Mouse (Mus musculus) megakaryocyte progenitor cell, adult 5-6 weeks (primary cell): ENCODE data around the gene Agtpbp1. TPM values are rescaled to one million over a fixed set of nuclear protein-coding genes. Genes with fewer than 3 reads are reported as not detected.

Experiments
- ATAC-seq: replicated peaks from 2 replicates; pipeline ENCODE4 v1.8.0; 2016; ENCODE audit warnings: mild to moderate bottlenecking, moderate TSS enrichment, inconsistent platforms; ENCODE audit not compliant: poor library complexity
- total RNA-seq, 2 experiments: library from RNA; stranded (forward) in 1 of 2; stranded (reverse) in 1 of 2; fragments of 157-497, 149-512 nt in 1 of 2; fragments of 200-1000 nt in 1 of 2; gene quantifications; 2 replicates each; pipeline versions ENCODE4 v1.2.3 to v1.2.4; 2015 to 2017

Gene Agtpbp1
- total RNA-seq, 2 experiments from 2014 or later, result 44.3 to 46.6 TPM

DNA sequence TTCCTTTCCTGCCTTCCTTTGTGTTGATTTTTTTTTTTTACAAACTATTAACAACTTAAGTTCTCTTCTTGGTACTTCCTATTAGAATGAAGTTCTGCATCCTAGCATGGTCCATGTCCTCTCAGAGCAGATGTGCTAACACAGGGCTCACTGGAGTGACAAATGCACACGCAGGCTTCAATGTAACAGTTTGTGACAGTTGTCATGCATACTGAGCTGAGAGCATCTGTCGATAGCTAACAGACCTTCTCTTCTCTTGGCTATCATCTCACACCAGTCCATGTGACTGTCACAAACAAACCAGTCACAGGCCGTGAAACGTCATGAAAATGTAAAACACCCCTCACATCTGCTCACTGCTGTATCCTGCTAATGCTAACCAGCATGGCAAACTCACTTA, 50.7 kb downstream of the Agtpbp1 start:
- ATAC-seq, result no peak

DNA sequence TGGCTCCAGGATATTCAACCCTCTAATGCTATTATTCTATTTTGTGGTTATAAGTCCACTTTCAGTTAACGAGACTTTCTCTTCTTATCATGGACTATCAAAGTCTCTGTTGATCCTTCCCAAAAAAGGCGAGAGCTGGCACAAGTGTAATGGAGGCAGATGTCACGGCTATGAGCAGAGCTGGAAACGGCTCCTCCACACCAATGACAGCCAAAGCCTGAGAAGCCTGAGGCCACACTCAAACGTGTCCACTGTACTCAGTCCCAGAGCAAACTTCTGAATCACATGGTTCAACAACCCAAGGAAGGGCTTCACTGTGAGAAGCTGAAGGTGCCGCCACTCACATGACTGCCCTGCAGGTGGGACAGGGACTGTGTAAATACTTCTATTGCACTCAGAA, 51.7 kb downstream of the Agtpbp1 start:
- ATAC-seq, result no peak

DNA sequence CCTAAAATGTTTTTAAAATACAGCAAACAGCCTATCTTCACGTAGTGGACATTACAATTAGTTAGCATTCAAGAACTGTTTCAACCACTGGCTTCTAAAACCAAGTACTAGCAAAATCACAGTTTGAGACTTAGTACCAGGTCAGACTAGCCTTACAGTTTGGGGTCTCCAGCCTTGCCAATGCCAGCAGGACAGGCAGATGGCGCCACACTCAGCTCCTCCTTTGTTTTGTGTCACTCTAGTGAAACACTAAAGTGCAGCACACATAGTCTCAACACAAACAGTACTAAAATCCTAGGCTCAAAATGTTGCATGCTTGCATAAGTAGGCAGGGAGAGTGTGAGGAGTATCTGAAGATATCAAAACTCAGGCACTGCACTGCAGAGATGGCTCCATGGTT, 53.8 kb downstream of the Agtpbp1 start:
- ATAC-seq, result peak; percentile 55; the same call in 1 of the 2 replicates

GRCm38 (mm10) chr13:59530491-59530890, 54.5 kb downstream of the Agtpbp1 start:
- no peak for ATAC-seq

- no peak for ATAC-seq
Observed at GRCm38 (mm10) chr13:59521271-59522064, 63.6 kb downstream of the Agtpbp1 start.

- ATAC-seq, result no peak
Observed at GRCm38 (mm10) chr13:59520834-59521233, 64.2 kb downstream of the Agtpbp1 start.

GRCm38 (mm10) chr13:59519479-59519878, 65.5 kb downstream of the Agtpbp1 start:
- ATAC-seq, result no peak

GRCm38 (mm10) chr13:59518016-59518415, 67.0 kb downstream of the Agtpbp1 start:
- ATAC-seq, result no peak

- peak; percentile 86 for ATAC-seq
Observed at GRCm38 (mm10) chr13:59515074-59515473, 70.0 kb downstream of the Agtpbp1 start.

- peak; percentile 88 for ATAC-seq
Observed at GRCm38 (mm10) chr13:59509644-59510366, 75.2 kb downstream of the Agtpbp1 start.

DNA sequence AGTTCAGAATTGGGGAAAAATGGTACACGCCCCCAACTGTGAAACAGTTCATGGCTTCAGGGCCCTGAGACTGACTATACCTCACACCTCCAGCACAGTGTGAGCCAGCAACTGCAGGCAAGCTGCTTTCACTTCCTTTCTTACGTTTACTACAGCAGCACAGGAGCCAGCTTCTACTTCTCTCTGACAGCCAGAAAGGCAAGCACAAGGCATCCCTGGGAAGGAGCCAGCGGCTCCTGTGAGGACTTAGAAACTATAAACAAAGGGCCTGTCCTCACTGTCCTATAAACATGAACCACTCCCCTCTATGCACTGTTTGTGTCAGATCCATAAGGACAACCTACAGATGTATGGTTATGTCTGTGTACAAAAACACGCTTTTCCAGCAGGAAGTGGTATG, 76.4 kb downstream of the Agtpbp1 start:
- peak; percentile 55 for ATAC-seq

- no peak for ATAC-seq
Observed at GRCm38 (mm10) chr13:59506450-59506849, 78.6 kb downstream of the Agtpbp1 start.

DNA sequence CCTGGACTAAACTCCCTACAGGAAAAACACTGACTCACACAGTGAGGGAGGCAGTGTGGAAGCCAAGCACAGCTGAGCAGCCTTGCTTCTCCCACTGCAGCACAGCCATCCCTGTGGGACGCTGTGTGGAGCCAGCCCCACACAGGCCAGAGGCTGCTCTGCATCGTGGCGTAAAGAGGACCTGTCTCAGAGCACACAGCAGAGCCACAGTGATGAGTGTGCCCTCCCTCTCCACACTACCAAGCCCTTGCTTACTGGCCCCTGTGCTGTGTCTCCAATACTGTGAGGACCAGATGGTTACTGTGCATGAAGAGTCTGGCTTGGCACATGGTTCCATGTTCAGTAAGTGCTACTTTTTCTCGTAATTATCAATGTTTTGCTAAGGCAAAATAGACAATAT, 79.2 kb downstream of the Agtpbp1 start:
- no peak for ATAC-seq

- ATAC-seq, result no peak
Observed at GRCm38 (mm10) chr13:59503581-59503980, 81.4 kb downstream of the Agtpbp1 start.

DNA sequence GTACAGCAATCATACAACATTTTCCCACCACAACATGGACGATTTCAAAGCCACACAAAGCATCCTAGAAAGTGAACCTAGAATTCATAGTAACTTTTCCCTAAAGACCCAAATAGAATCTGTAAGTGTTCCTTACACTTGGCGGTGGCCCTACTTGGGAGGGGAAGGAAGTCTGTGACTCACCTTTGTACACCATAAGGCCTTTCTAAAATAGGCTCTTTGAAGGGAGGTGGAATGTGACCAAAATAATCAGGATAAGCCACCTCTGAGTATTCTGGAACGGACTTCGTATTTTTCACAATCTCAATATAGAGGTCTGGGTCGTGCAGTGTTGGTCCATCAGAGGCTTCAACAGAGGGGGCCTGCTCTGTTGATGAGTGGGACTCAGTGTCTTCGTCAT, 85.2 kb downstream of the Agtpbp1 start:
- no peak for ATAC-seq

DNA sequence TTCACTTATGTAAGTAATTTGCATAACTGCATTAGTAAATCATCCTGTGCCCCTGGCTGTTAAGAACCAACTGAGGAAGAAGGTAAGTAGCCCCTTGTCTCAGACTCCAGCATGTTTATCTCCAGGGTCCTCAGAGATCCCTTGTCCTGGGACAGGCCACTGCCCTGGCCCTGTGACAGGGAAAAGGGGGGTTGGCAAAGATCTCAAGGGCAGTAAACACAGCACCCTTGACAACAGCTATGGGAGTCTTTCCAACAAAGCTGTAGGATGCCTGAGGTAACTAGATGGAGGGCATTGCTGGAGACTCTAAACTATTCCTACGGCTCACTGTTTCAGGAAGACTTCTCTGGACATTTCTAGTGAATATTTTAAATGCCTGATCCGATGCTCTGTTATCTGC, 85.7 kb downstream of the Agtpbp1 start:
- no peak for ATAC-seq

- no peak for ATAC-seq
Observed at GRCm38 (mm10) chr13:59498191-59498590, 86.8 kb downstream of the Agtpbp1 start.

DNA sequence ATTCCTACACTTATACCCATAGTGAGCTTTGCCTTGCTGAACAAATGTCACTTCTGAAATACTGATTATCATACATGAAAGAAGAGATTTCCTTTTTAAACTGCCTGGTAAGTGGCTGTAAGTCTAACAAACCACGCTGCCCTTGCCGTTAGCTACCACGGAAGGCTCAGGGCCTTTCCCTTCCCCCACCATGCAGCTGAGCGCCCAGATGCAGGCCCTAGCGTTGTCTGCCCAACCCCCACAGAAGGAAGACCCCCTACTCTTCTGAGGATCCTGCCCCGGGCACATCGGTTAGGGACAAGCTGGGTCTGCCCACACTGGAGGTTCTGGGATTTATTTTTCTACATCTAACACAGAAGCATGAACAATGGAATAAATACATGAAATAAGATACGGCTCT, 89.2 kb downstream of the Agtpbp1 start:
- ATAC-seq, result no peak

- ATAC-seq, result no peak; the same call in 1 of the 2 replicates
Observed at GRCm38 (mm10) chr13:59494619-59495262, 90.3 kb downstream of the Agtpbp1 start.

DNA sequence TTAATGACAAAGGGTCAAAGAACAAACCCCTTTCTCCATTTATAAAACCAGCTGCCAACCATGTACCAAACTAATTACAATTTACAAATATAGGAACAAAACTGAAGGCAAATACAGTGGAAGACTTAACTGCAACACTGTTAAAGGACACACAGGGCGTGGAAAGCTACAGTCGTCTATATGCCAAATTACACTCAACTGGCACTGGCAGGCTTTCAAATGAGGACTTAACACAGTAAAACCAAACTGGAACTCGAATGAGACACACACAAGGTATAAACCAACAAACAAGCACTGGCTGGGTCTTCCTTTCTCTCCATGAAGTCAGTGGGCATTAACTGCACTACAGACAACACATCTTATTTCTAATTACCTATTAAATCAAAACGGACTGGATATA, 94.3 kb downstream of the Agtpbp1 start:
- ATAC-seq, result no peak

DNA sequence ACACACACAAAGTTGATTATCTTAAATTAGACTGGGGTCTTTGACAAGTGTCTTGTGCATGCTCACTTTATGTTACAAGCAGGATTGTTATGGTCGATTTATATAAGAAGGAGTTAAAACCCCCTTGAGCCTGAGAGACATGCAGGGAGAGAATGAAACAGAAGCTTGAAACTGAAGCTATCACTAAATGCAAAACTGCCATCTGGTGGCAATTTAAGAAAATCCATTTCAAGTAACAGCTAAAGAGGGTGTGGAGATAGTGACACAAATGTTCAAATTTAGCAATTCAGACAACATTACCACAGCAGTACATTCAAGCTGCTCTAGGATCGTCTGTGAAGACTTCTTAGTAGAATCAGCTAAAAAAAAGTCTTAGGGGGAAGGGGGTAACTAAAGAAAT, 95.9 kb downstream of the Agtpbp1 start:
- ATAC-seq, result 0 out of 2 replicates have a peak, but pooled peaks have one; percentile 33

- ATAC-seq, result no peak
Observed at GRCm38 (mm10) chr13:59487287-59487686, 97.7 kb downstream of the Agtpbp1 start.
